Mouse (Mus musculus) heart, adult 2 months (tissue): Measurements from ENCODE around the gene Gxylt2. TPM values are rescaled to one million over a fixed set of nuclear protein-coding genes. Genes with fewer than 3 reads are reported as not detected.
A peak's percentile ranks its signal among the peaks of the same experiment; 100 is the strongest.

Experiments
- DNase-seq, 2 experiments: peaks; one replicate each; pipeline ENCODE4 v3.0.0; 2021
- H3K27ac ChIP-seq: fragments of 200-600 bp; 2 replicates; pipeline ENCODE4 v1.8.1; 2022
- H3K27me3 ChIP-seq: fragments of 200-500 bp; 2 replicates; pipeline ENCODE4 v1.6.1; 2012; ENCODE audit warnings: mild to moderate bottlenecking, low read length, inconsistent platforms, mixed read lengths; ENCODE audit not compliant: control insufficient read depth, insufficient read depth
- H3K36me3 ChIP-seq: fragments of 200-500 bp; 2 replicates; pipeline ENCODE4 v1.6.1; 2012; ENCODE audit warnings: low read length, inconsistent platforms; ENCODE audit not compliant: control insufficient read depth, insufficient read depth
- H3K4me1 ChIP-seq: fragments of 200-500 bp; 2 replicates; pipeline ENCODE4 v1.6.1; 2011; ENCODE audit warnings: low read length; ENCODE audit not compliant: control insufficient read depth, insufficient read depth
- H3K4me3 ChIP-seq: fragments of 200-600 bp; 2 replicates; pipeline ENCODE4 v1.8.1; 2022
- H3K79me2 ChIP-seq: fragments of 200-500 bp; replicated peaks from 2 replicates; pipeline ENCODE4 v1.6.1; 2012; ENCODE audit warnings: mild to moderate bottlenecking, inconsistent platforms, low read length, moderate library complexity, mixed read lengths; ENCODE audit not compliant: control insufficient read depth, insufficient read depth
- H3K9ac ChIP-seq: fragments of 200-500 bp; 2 replicates; pipeline ENCODE4 v1.6.1; 2012; ENCODE audit warnings: low read depth, mild to moderate bottlenecking, control low read depth, inconsistent platforms, low read length, mixed read lengths
- CTCF ChIP-seq: fragments of 200-600 bp; IDR thresholded peaks from 2 replicates; pipeline ENCODE4 v1.8.1; 2022; ENCODE audit warnings: antibody characterized with exemption, mild to moderate bottlenecking, moderate library complexity
- EP300 ChIP-seq: fragments of 200-500 bp; IDR thresholded peaks from 2 replicates; pipeline ENCODE4 v1.6.1; 2011; ENCODE audit warnings: low read depth, low read length, control low read depth; ENCODE audit not compliant: insufficient read depth
- POLR2A ChIP-seq: fragments of 200-500 bp; IDR thresholded peaks from 2 replicates; pipeline ENCODE4 v1.6.1; 2011; ENCODE audit warnings: mild to moderate bottlenecking, low read depth, low read length, control low read depth; ENCODE audit not compliant: insufficient read depth
- WGBS: fragments of 180-500 bp; shearing (Covaris S2); methylation state at CpG from one replicate; pipeline ENCODE4 v1.1.7; 2018; 5-methylcytosine and 5-hydroxymethylcytosine counted together
- intact Hi-C: fragments of 180-260 bp; cut with DNase I; formaldehyde crosslinking; loops from one replicate; pipeline ENCODE4 v1.15.1; 2025
- polyA plus RNA-seq: library from polyadenylated mRNA; depleted of rRNA; stranded (reverse); fragments of >200 nt; gene quantifications from 2 replicates; pipeline ENCODE4 v1.2.3, GENCODE M21; 2012
- total RNA-seq, 2 experiments: library from RNA; stranded (reverse); gene quantifications; 2 replicates each; pipeline ENCODE4 v1.2.3; 2021

Gxylt2 gene
- total and polyA plus RNA-seq, 3 experiments: 2.0 to 3.1 (median 2.2) TPM

DNA sequence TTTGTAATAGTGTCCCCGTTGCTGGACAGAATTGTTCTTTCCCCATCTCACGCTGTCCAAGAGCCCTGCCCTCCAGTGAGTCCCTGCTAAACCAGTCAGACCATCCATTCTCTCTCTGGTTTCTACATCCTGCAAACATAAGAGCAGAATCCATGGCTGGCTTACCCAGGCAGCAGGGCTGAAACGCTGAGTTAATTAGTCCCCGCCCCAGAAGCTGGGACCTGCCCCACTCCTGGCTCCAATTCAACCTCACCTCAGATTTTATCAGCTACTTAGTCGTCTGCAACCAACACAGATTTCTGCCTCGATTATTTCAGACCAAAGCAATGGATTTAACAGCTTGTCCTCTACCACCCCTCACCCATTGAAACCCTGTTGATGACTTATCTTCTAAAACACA is 91.3 kb downstream of the Gxylt2 start:
- 47% methylated on average over 6 of the region's 6 CpGs for WGBS
- intact Hi-C loops: no loop called here
- TF ChIP-seq EP300: no peak
- no peak for TF ChIP-seq CTCF
- no peak for TF ChIP-seq POLR2A
- H3K27me3 ChIP-seq: no peaks in the 10 kb centered on the region
- no peak overlapping the region for H3K4me3 ChIP-seq
- peaks cover 3% of the 10 kb centered on the region for H3K4me1 ChIP-seq
- H3K27ac ChIP-seq: no peak overlapping the region
- H3K9ac ChIP-seq: no peak overlapping the region
- no peak for DNase-seq
- no peaks in the 10 kb centered on the region for H3K36me3 ChIP-seq
- H3K79me2 ChIP-seq: no peaks in the 10 kb centered on the region

- peaks cover 3% of the 10 kb centered on the region for H3K4me1 ChIP-seq
- H3K27ac ChIP-seq: no peak overlapping the region
- no peak overlapping the region for H3K9ac ChIP-seq
- intact Hi-C loops: no loop called here
- TF ChIP-seq EP300: no peak
- TF ChIP-seq CTCF: no peak
- TF ChIP-seq POLR2A: no peak
- 71% methylated on average over 6 of the region's 6 CpGs for WGBS
- H3K36me3 ChIP-seq: no peaks in the 10 kb centered on the region
- H3K79me2 ChIP-seq: no peaks in the 10 kb centered on the region
- H3K27me3 ChIP-seq: no peaks in the 10 kb centered on the region
- no peak overlapping the region for H3K4me3 ChIP-seq
- no peak for DNase-seq
Observed at GRCm38 (mm10) chr6:100799290-100799689, 94.8 kb downstream of the Gxylt2 start.

DNA sequence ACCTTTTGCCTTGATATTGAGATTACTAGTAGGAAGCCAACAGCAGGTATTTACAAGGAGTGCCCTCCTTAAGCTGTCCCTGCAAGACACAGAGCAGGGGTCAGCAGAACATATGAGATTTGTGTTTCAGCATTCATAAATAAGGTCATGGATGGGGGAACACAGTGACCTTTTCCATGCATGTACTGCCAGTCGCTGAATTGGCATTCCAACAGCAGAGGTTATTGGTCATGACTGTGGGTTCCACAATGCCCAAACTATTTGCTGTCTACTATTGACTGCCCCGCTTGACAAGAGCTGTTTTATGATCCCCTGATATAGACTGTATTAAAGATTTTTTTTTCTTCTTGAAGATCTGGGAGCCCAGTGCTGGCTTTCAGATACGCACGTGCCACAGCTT is 95.2 kb downstream of the Gxylt2 start:
- 92% methylated on average over 4 of the region's 4 CpGs for WGBS
- no peaks in the 10 kb centered on the region for H3K79me2 ChIP-seq
- intact Hi-C loops: no loop called here
- H3K27ac ChIP-seq: no peak overlapping the region
- TF ChIP-seq EP300: no peak
- TF ChIP-seq CTCF: no peak
- TF ChIP-seq POLR2A: no peak
- H3K9ac ChIP-seq: no peak overlapping the region
- no peaks in the 10 kb centered on the region for H3K27me3 ChIP-seq
- H3K4me1 ChIP-seq: peaks cover 3% of the 10 kb centered on the region
- no peak overlapping the region for H3K4me3 ChIP-seq
- no peak for DNase-seq
- H3K36me3 ChIP-seq: no peaks in the 10 kb centered on the region

DNA sequence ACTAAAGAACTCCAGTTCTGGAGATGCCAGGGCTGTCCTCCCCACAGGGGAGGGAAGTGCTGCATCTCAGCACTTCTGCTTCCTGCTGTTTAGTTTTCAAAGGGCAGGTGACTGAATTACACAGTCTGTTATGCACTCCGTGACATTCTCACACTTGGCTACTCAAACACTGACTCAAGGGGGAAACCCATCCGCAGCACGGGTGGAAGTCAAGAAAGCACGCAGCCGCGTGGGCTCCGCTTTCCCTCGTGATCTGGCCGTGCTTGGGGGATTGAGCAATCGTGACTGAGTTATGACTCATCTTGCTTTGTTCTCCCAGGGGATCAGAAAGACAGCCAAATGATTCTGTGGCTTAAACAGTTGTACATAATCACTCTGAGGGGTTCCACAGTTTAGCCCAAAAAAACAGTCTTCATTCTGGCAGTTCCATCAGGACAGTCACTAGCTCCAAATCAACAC is 96.0 kb downstream of the Gxylt2 start:
- Histone ChIP-seq H3K9ac (no peak overlapping the region), H3K27ac (no peak overlapping the region; the same call in 1 of the 2 replicates), H3K79me2 (no peaks in the 10 kb centered on the region), H3K4me3 (no peak overlapping the region), H3K27me3 (no peaks in the 10 kb centered on the region), H3K4me1 (peaks cover 3% of the 10 kb centered on the region), H3K36me3 (no peaks in the 10 kb centered on the region)
- intact Hi-C loops: no loop called here
- peak; percentile 72 to 79 for DNase-seq
- no peak for TF ChIP-seq CTCF
- TF ChIP-seq EP300: 0 out of 2 replicates have a peak, but pooled peaks have one; percentile 56
- WGBS: 30% methylated on average over 10 of the region's 10 CpGs

DNA sequence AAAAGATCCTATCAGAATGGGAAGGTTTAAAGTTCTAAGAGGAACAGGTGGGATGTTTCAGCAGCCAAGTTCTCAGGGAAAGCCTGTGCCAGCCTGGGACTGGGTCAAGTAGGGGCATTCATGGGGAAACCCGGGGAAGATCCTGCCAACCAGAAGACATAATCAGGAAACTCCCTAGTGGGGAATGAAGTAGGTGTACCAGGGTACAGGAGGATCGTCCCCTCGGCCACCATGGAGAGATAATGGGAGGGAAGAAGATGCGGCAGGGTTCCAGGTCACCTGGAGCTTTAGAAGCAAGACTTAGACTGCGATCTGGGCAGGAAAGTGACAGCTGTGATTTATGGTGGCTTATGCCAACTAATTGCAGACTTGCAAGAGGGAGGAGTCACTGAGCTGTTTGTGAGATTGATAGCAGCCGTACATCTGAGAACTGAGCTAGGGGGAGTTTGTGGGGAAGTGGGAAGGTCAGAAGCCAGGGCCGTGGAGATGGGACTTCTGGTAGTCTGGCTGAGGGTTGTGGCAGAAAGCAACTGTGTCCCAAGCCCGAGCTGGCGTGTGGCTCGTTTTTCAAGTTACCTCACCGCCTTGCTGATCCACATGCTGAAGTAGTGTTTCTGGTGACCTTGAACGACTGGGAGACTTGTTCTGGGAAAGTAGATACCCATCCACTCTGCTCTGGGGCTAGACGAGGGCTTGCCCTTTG is 98.0 kb downstream of the Gxylt2 start:
- intact Hi-C loops: no loop called here
- H3K9ac ChIP-seq: no peak overlapping the region
- no peaks in the 10 kb centered on the region for H3K36me3 ChIP-seq
- H3K4me3 ChIP-seq: no peak overlapping the region
- H3K79me2 ChIP-seq: no peaks in the 10 kb centered on the region
- H3K4me1 ChIP-seq: peaks cover 3% of the 10 kb centered on the region
- DNase-seq: peak; percentile 30 to 44
- H3K27me3 ChIP-seq: no peaks in the 10 kb centered on the region
- no peak overlapping the region for H3K27ac ChIP-seq
- 62% methylated on average over 13 of the region's 13 CpGs for WGBS
- TF ChIP-seq EP300: no peak
- no peak for TF ChIP-seq CTCF
- no peak for TF ChIP-seq POLR2A

- no peak overlapping the region for H3K9ac ChIP-seq
- H3K4me3 ChIP-seq: no peak overlapping the region
- H3K27me3 ChIP-seq: no peaks in the 10 kb centered on the region
- no peak overlapping the region for H3K27ac ChIP-seq
- DNase-seq: no peak
- H3K36me3 ChIP-seq: no peaks in the 10 kb centered on the region
- H3K79me2 ChIP-seq: no peaks in the 10 kb centered on the region
- 85% methylated on average over 3 of the region's 3 CpGs for WGBS
- intact Hi-C loops: no loop called here
- TF ChIP-seq EP300: no peak
- no peak for TF ChIP-seq CTCF
- no peak for TF ChIP-seq POLR2A
- H3K4me1 ChIP-seq: peaks cover 3% of the 10 kb centered on the region
Observed at GRCm38 (mm10) chr6:100803250-100803649, 98.7 kb downstream of the Gxylt2 start.
